Mouse (Mus musculus) kidney, adult 2 months (tissue): ENCODE results near the gene Dnajc1.

Source experiments
- CTCF ChIP-seq: fragments of 200-500 bp; conservative IDR thresholded peaks from 2 replicates; pipeline ENCODE4 v1.5.1; 2011; ENCODE audit warnings: low read depth, mild to moderate bottlenecking, control low read depth, low read length, moderate library complexity, mixed read lengths; ENCODE audit not compliant: insufficient read depth, insufficient read length
- POLR2A ChIP-seq: fragments of 200-500 bp; IDR thresholded peaks from one replicate; pipeline ENCODE4 v1.6.1; 2011; ENCODE audit warnings: low read depth, low read length, control low read depth

- TF ChIP-seq CTCF (no peak), POLR2A (no peak)
Measured at GRCm38 (mm10) chr2:18391861-18392260, 769 bp downstream of the Dnajc1 start.
